ENCODE assay signal across 25 mouse cellular contexts in genomic region chr6:65600887-65601286, GRCm38 (mm10).
"Had no signal": no experiment of that assay in that cellular context is flagged by ENCODE, and none has a peak within 500 bp of the region (broad histone marks: within the 10 kb centered on the region; RNA-seq: fewer than 3 reads in every experiment).

No protein-coding gene starts in this region.

- ATAC-seq: forebrain, embryonic 16.5 days; hindbrain, embryonic 16.5 days; intestine, embryonic 15.5 days; intestine, postnatal 0 days had no signal

- H3K27ac ChIP-seq: gastrocnemius, adult 2 months; heart, embryonic 10.5 days; hindbrain, embryonic 10.5 days; hindbrain, embryonic 12.5 days; hindbrain, embryonic 14.5 days; intestine, embryonic 15.5 days; kidney, embryonic 15.5 days; layer of hippocampus, adult 2 months; left cerebral cortex, adult 2 months; limb, embryonic 13.5 days; limb, embryonic 15.5 days had no signal

- H3K27me3 ChIP-seq: heart, embryonic 12.5 days; hindbrain, embryonic 12.5 days; intestine, embryonic 15.5 days; kidney, embryonic 15.5 days; limb, embryonic 13.5 days; limb, embryonic 15.5 days had no signal

- H3K4me3 ChIP-seq: gastrocnemius, adult 2 months; heart, embryonic 10.5 days; heart, embryonic 12.5 days; hindbrain, embryonic 10.5 days; hindbrain, embryonic 12.5 days; intestine, embryonic 15.5 days; kidney, embryonic 15.5 days; layer of hippocampus, adult 2 months; left cerebral cortex, adult 2 months; limb, embryonic 13.5 days; limb, embryonic 15.5 days had no signal

- H3K9ac ChIP-seq: heart, embryonic 12.5 days; hindbrain, embryonic 12.5 days; hindbrain, embryonic 14.5 days; intestine, embryonic 15.5 days; kidney, embryonic 15.5 days; limb, embryonic 13.5 days; limb, embryonic 15.5 days had no signal

- H3K4me1 ChIP-seq: heart, embryonic 10.5 days; heart, embryonic 12.5 days; intestine, embryonic 15.5 days; kidney, embryonic 15.5 days; limb, embryonic 13.5 days; limb, embryonic 15.5 days had no signal

- DNase-seq: gastrocnemius, adult 2 months; gastrocnemius, postnatal 10 days; gastrocnemius, postnatal 25 days; heart, adult 18-20 months; heart, postnatal 10 days; heart, postnatal 4 days; kidney, adult 2 months; kidney, adult 9 months; kidney, postnatal 10 days; kidney, postnatal 25 days; kidney, postnatal 4 days had no signal

- H3K4me2 ChIP-seq: heart, embryonic 12.5 days; hindbrain, embryonic 12.5 days; hindbrain, embryonic 14.5 days; intestine, embryonic 15.5 days; kidney, embryonic 15.5 days; limb, embryonic 13.5 days; limb, embryonic 15.5 days had no signal

- H3K9me3 ChIP-seq: heart, embryonic 10.5 days; heart, embryonic 12.5 days; hindbrain, embryonic 10.5 days; hindbrain, embryonic 12.5 days; intestine, embryonic 15.5 days; kidney, embryonic 15.5 days; limb, embryonic 13.5 days; limb, embryonic 15.5 days had no signal

- H3K36me3 ChIP-seq: heart, embryonic 10.5 days; heart, embryonic 12.5 days; hindbrain, embryonic 10.5 days; hindbrain, embryonic 12.5 days; intestine, embryonic 15.5 days; kidney, embryonic 15.5 days; limb, embryonic 13.5 days; limb, embryonic 15.5 days had no signal
